Mouse (Mus musculus) kidney, adult 2 months (tissue): ENCODE data around the gene Rnf103.

ENCODE experiments used
- CTCF ChIP-seq: fragments of 200-500 bp; conservative IDR thresholded peaks from 2 replicates; pipeline ENCODE4 v1.5.1; 2011; ENCODE audit warnings: low read depth, mild to moderate bottlenecking, control low read depth, low read length, moderate library complexity, mixed read lengths; ENCODE audit not compliant: insufficient read depth, insufficient read length
- POLR2A ChIP-seq: fragments of 200-500 bp; IDR thresholded peaks from one replicate; pipeline ENCODE4 v1.6.1; 2011; ENCODE audit warnings: low read depth, low read length, control low read depth

DNA sequence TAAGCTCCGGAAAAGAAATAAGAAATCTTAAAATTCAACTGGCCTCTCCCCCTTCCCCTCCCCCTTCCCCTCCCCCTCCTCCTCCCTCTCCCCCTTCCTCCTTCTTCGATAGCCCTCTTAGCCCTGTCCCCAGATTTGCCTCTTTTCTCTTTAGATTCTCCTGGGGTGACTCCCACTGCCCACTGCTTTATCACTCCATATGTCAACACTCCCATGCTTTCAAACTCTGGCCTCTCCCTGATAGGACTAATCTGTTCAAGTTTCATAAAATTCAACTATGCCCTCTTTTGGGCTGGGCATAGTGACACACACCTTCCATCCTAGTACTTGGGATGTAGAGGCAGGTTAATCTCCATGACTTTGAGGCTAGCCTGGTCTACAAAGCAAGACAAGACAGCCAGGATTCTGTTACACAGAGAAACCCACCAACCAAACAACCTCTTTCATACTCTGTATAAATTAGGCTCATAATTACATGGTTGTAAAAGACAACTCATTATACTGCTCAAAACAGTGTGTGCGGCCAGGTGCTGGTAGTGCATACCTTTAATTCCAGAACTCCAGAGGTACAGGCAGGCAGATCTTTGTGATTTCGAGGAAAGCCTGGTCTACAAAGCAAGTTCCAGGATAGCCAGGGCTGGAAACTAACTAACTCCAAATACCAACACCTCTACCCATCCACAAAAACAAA is 21.7 kb upstream of the Rnf103 start:
- TF ChIP-seq POLR2A (no peak), CTCF (no peak)
